Mouse (Mus musculus) megakaryocyte-erythroid progenitor cell, adult 5 weeks (primary cell): ENCODE results near the gene Rxrg. TPM values are rescaled to one million over a fixed set of nuclear protein-coding genes. Genes with fewer than 3 reads are reported as not detected.

Source experiments
- polyA plus RNA-seq: library from polyadenylated mRNA; stranded (reverse); fragments of >175 nt; gene quantifications from 2 replicates; pipeline ENCODE4 v1.2.3, GENCODE M21; 2012

Gene Rxrg
- 0.16 and 0.27 TPM in 2 replicates for polyA plus RNA-seq

DNA sequence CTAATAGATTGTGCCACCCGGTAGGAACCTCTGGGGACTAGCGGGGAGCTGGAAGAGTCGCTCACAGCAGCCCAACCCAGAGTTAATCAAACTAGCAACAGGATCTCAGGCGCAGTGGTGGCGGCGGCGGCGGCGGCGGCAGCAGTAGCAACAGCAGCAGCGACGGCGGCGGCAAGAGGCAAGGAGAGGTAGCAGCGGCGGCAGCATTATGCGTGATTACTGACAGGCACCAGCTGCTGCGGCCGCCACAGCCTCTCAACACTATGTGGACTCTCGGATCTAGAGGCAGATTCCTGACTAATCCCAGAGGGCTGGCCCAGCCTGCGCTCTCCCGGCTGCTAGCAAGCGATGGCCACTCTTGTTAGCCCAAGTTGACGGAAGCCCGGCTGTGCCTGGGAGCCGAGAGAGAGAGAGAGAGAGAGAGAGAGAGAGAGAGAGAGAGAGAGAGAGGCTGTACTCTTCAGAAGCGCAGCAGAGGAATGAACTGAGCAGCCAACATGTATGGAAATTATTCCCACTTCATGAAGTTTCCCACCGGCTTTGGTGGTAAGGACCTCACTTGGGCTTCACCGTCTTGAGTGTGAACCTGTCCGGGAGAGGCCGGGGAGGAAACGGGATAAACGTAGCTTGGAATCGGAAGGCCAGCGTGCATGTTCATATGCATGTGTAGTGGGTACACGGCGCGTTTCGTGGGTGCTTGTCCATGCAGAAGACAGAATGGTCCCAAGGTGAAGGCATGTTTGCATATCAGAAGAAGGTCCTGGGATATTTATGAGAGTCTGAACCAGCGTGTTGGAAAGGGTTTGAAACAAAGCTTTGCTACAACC, at the start of gene Rxrg:
Gene Rxrg, plus strand, starts transcription at position 130 of the 827 bp plus-strand sequence.

DNA sequence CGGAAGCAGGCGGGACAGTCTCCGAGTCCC, 90.9 kb downstream of the Rxrg start, which contains the start of gene Lmx1a:
Gene Lmx1a, plus strand, starts transcription at position 6 of the 30 bp plus-strand sequence.

Other genes with a start within 250 kb of the Rxrg start
- 72.6 and 78.3 TPM in 2 replicates for gene Aldh9a1, start 248.4 kb upstream of the Rxrg start, polyA plus RNA-seq
- gene Mgst3, start 204.5 kb upstream of the Rxrg start, polyA plus RNA-seq = 8.8 and 10.3 TPM in 2 replicates
- 0.08 TPM in 1 of 2 replicates, not detected in the other for gene Lrrc52, start 131.6 kb upstream of the Rxrg start, polyA plus RNA-seq
- not detected in 2 replicates for gene Lmx1a, start 90.9 kb downstream of the Rxrg start, polyA plus RNA-seq